Mouse (Mus musculus) megakaryocyte, embryonic 14.5 days (primary cell): ENCODE measurements at regions not wholly inside any gene's neighbourhood (a gene's known extent, or its start where the extent isn't known, plus 50 kb on each side); places are given as distances from the start of the nearest gene placed in this dataset.

Experiments
- H3K27me3 ChIP-seq: replicated peaks from 2 replicates; pipeline ENCODE3; 2012; ENCODE audit warnings: inconsistent platforms
- H3K36me3 ChIP-seq: replicated peaks from 2 replicates; pipeline ENCODE3; 2012; ENCODE audit warnings: low read length, inconsistent platforms, mixed read lengths
- H3K4me1 ChIP-seq: 2 replicates; pipeline ENCODE4 v1.6.1; 2012; ENCODE audit warnings: inconsistent platforms
- H3K4me3 ChIP-seq: replicated peaks from 2 replicates; pipeline ENCODE3; 2012; ENCODE audit warnings: moderate library complexity, mild to moderate bottlenecking, inconsistent platforms
- H3K9me3 ChIP-seq: 2 replicates; pipeline ENCODE4 v1.6.1; 2012; ENCODE audit warnings: inconsistent platforms
- FLI1 ChIP-seq: IDR thresholded peaks from 2 replicates; pipeline ENCODE4 v1.6.1; 2012; ENCODE audit warnings: low read length, inconsistent platforms, mixed read lengths
- GATA1 ChIP-seq: IDR thresholded peaks from 3 replicates; pipeline ENCODE4 v1.6.1; 2012; ENCODE audit warnings: mixed read lengths, low read length, inconsistent platforms, borderline replicate concordance

DNA sequence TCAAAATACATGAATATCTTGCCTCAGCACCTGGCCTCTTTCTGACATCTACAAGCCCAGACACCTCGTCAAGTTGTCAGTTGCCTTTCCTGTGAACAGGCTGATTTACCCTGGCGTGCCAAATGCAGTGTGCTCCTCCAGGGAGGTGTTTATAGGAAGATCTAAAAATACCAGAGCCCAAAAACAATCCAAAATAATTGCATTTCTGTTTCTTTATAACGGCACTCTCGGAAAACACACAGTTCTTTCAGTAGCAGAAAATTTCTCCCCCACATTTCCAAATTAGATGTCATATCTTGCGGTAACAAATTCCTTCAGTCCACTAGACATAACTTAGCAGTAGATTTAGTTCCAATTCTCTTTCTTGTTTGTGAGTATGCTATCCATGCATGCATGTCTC, 580.8 kb upstream of the Tbl1xr1 start:
- Histone ChIP-seq H3K4me1 (peaks cover 4% of the 10 kb centered on the region), H3K27me3 (no peaks in the 10 kb centered on the region), H3K36me3 (no peaks in the 10 kb centered on the region), H3K4me3 (no peak overlapping the region), H3K9me3 (no peaks in the 10 kb centered on the region)
- no peak for TF ChIP-seq GATA1
- no peak for TF ChIP-seq FLI1

DNA sequence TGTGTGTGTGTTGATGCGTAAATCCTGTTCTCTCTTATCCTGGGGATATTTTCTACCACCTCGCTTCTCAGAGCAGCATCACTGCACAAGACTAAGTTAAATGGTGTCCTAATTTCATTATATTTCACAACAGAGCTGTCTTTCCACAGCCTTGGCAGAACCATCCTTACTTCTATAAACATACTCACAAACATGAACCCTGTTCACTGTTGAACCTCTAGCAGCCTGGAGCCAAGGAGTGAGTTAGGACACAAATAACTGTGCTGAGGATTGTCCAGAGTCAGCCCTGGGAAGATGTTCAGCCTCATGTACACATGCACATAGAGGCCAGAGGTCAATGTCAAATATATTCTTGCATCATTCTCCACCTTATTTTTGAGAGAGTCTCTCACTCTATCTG, 580.3 kb upstream of the Tbl1xr1 start:
- TF ChIP-seq FLI1 (no peak), GATA1 (no peak)
- peaks cover 4% of the 10 kb centered on the region for H3K4me1 ChIP-seq
- no peaks in the 10 kb centered on the region for H3K27me3 ChIP-seq
- H3K9me3 ChIP-seq: no peaks in the 10 kb centered on the region
- no peak overlapping the region for H3K4me3 ChIP-seq
- H3K36me3 ChIP-seq: no peaks in the 10 kb centered on the region

DNA sequence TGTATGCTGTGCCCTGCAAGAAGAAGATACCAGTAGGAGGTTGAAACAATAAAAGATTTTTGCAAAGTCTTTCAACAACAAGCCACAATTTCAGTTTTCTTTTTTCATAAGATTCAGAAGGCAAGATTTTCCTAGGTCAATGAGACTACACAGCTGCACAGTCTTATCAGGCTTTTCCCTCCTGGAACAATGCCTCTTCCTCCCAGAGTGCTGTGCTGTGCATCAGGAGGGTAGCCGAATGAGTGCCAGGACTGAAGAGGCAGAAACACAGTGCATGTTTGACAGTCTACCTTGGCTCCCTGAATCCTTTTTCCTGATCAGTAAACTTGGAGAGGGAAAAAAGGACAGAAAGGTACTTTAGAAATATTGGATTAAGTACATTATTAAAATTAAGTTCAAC, 579.4 kb upstream of the Tbl1xr1 start:
- H3K27me3 ChIP-seq: no peaks in the 10 kb centered on the region
- no peak overlapping the region for H3K4me3 ChIP-seq
- H3K9me3 ChIP-seq: no peaks in the 10 kb centered on the region
- TF ChIP-seq GATA1 (no peak), FLI1 (no peak)
- no peaks in the 10 kb centered on the region for H3K36me3 ChIP-seq
- peaks cover 4% of the 10 kb centered on the region for H3K4me1 ChIP-seq

DNA sequence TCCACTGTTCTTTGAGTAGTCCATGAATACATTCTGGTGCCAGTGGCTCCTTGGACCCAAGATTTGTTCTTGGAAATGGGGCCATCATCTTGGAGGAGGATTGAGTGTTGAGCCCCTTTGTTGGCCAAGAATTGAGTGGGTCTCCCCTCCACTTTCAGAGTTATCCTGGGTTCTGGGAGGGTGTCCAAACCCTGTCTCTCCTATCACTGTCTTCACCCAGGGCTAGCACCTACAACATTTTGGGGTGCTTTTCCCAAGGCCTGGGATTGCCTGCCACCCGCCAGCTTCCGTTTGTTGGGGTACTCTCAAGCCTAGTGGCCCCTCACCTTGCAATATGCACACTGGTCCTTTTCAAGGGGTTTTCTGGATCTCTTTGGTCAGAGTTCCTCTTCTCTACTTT, 568.8 kb upstream of the Tbl1xr1 start:
- no peak overlapping the region for H3K4me3 ChIP-seq
- no peaks in the 10 kb centered on the region for H3K4me1 ChIP-seq
- H3K36me3 ChIP-seq: no peaks in the 10 kb centered on the region
- H3K27me3 ChIP-seq: no peaks in the 10 kb centered on the region
- peaks cover 59% of the 10 kb centered on the region for H3K9me3 ChIP-seq
- TF ChIP-seq GATA1: no peak
- no peak for TF ChIP-seq FLI1

DNA sequence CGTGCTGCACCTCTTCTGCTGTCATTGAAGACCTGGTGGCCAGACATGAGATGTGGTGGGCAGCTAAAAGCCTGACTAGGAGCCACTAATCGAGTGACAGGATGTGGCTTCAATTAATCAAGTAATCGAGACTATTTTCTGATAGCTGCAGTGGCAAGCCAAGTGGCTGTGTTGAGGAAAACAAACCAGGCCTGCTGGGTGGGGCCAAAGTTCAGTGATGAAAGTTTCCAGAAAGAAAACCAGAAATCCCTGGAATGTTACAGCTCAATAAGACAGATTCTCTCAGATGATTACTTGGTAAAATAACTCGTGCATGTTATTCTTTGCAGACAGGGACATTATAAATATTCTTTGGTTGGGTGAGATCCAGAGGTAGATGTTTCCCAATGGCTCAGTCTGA, 564.4 kb upstream of the Tbl1xr1 start:
- TF ChIP-seq GATA1: no peak

DNA sequence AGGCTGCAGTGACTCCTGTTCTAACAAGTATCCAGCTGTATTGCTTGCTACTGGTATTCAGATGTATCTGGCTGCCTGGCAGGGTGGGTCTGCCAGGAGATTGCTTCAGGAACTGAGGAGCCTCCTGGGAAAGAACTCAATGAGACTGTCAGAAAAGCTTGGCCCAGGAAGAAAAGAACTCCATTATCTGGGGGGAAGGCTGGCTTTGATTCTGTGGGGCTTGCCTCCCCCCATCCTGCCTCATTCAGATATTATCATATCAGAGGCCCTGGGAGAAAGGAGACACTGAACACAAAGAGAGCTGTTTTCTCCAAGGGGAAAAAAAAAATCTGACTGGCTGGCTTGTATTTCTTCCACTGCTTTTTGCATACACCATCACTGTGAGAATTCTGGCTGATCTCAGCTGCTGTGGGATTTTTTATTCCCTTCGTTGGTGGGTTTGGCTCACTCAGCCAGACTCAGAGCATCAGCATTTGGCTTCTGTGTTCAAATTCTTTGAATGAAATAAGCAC, 552.0 kb upstream of the Tbl1xr1 start:
- Histone ChIP-seq H3K4me1 (no peaks in the 10 kb centered on the region), H3K9me3 (0 out of 2 replicates have a peak, but pooled peaks cover 4% of the 10 kb centered on the region), H3K36me3 (no peaks in the 10 kb centered on the region), H3K27me3 (no peaks in the 10 kb centered on the region), H3K4me3 (no peak overlapping the region)
- TF ChIP-seq FLI1 (no peak), GATA1 (no peak)

More for the DNA sequence above, 564.4 kb upstream of the Tbl1xr1 start:
- Histone ChIP-seq H3K4me3 (no peak overlapping the region), H3K4me1 (no peaks in the 10 kb centered on the region), H3K36me3 (no peaks in the 10 kb centered on the region), H3K27me3 (no peaks in the 10 kb centered on the region), H3K9me3 (peaks cover 39% of the 10 kb centered on the region)

DNA sequence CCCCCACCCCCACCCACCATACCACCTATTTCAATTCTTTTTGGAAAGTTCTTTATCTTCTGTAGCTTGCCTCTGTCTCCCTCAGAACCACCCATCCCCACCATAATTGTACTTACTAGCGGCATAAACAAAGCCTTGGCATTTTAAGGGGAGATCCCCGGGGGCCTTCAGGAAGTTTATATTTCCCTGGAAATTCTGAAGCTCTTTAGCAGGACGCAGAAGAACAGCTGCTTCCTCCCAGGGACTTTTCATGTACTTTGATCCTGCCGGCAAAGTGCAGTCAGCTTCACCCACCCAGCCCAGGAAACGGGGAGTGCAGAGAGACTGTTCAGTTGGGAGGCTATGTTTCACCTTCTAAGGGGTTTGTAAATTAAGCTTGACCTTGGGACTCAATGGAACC, 545.6 kb upstream of the Tbl1xr1 start:
- Histone ChIP-seq H3K9me3 (no peaks in the 10 kb centered on the region), H3K4me3 (no peak overlapping the region), H3K4me1 (no peaks in the 10 kb centered on the region), H3K27me3 (no peaks in the 10 kb centered on the region), H3K36me3 (no peaks in the 10 kb centered on the region)
- TF ChIP-seq FLI1 (no peak), GATA1 (no peak)

DNA sequence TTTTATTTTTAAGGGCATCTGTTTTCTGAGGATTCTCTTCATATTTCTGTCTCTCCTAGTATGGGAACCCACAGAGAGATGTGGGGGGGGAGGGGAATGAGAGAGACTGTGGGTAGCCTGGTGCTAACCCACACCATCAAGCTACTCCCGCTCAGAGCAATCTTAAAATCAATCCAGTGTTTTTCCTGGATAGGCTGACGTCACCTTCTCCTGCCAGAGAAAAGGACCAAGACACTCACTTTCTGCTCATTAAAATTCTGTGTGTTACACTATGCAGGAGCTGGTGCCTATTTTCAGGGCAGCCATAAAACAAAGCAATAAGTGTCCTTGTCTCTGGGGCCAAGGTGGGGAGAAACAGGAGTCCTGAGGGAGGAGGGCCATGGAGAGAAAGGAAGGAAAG, 537.3 kb upstream of the Tbl1xr1 start:
- TF ChIP-seq FLI1 (no peak), GATA1 (no peak)
- Histone ChIP-seq H3K36me3 (no peaks in the 10 kb centered on the region), H3K4me1 (no peaks in the 10 kb centered on the region), H3K27me3 (no peaks in the 10 kb centered on the region), H3K4me3 (no peak overlapping the region), H3K9me3 (no peaks in the 10 kb centered on the region)

DNA sequence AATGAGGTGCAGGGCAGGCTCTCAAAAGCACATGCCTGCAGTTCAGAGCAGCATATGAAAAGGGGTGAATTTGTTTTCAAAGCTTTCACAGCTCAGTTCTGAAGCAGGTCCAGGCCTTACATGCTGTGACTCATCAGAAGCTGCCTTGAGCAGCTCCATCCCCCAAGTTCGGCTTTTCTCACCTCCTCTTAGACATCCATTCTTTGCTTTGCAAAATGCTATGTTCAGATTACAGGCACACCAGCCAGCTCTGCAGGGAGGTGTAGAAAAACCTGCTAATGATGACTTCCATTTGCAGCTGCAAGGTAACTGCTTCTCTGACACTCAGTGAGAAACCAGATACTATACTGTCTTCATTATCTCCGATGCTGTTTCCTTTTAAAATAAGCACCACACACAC, 532.0 kb upstream of the Tbl1xr1 start:
- TF ChIP-seq FLI1 (no peak), GATA1 (no peak)

DNA sequence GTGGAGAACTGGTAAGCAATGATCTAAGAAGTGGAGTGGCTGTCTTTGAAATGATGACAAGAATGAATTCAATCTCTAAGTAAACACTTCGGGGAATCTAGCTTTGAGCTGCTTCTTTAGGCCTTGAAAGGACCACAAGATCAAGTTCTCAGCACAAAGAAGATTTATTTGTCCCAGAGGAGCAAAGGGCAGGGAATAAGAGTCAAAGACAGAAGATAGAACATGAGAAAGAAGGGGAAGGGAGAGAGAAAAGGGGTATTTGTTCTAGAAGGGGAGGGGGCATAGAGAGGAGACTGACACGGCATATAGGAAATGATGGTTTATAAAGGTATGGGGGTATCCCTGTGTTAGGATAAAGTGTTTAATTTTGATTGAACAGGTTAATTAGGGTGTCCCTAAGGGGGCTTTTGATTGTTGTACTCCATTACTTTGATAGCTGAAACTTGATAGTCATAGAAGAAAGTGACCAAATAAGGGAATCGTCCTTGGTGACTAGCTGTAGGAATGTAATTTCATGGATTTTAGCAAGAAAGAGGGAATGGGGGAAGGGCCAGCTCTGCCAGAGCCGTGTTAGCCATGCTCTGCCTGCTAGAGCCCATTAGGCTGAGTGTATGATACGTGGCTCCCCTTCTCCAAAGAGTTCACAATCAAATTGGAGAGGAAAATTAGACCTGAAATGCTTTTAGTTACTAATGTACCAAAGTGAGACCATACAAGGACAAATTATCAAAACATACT, 531.1 kb upstream of the Tbl1xr1 start:
- no peak for TF ChIP-seq FLI1
- TF ChIP-seq GATA1: no peak
- Histone ChIP-seq H3K4me1 (peaks cover 6% of the 10 kb centered on the region), H3K27me3 (no peaks in the 10 kb centered on the region), H3K36me3 (no peaks in the 10 kb centered on the region), H3K9me3 (no peaks in the 10 kb centered on the region), H3K4me3 (no peak overlapping the region)

More for the DNA sequence above, 532.0 kb upstream of the Tbl1xr1 start:
- Histone ChIP-seq H3K27me3 (no peaks in the 10 kb centered on the region), H3K4me1 (peaks cover 6% of the 10 kb centered on the region), H3K4me3 (no peak overlapping the region), H3K36me3 (no peaks in the 10 kb centered on the region), H3K9me3 (no peaks in the 10 kb centered on the region)

DNA sequence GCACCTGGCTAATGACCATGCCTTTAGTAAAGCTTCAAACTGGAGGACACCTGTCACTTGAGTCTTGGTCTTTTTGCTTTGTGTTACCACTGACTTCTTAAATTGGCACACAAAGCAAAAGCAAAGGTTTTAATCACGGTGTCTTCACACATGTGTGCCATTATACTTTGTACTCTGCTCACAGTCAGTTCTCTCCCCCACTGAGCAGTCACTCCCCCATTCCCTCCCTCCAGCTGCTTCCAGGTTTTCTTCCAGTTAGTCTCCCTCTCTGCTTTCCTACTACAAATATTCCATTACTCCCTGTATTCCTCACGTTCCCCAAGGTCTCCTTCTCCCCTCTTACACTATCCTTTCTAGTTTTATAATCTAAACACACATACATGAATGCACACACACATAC, 530.0 kb upstream of the Tbl1xr1 start:
- no peak for TF ChIP-seq FLI1
- no peak for TF ChIP-seq GATA1
- Histone ChIP-seq H3K36me3 (no peaks in the 10 kb centered on the region), H3K27me3 (no peaks in the 10 kb centered on the region), H3K4me1 (peaks cover 6% of the 10 kb centered on the region), H3K4me3 (no peak overlapping the region), H3K9me3 (no peaks in the 10 kb centered on the region)
